Mouse (Mus musculus): ENCODE results near the gene Vmn1r103.
"Not testable (repeated sequence)": the region's sequence is repeated elsewhere in the genome, so short reads cannot be mapped to it uniquely, and the experiment has no call there.

Vmn1r103 gene

GRCm38 (mm10) chr7:20510434-20510833, at the start of gene Vmn1r103:
Vmn1r103 (minus strand) TSS chr7:20510534.
- DNase-seq (ENCODE audit: low spot score): not testable (repeated sequence)

- not testable (repeated sequence) for DNase-seq (ENCODE audit: low spot score)
These were observed 35.3 kb upstream of the Vmn1r103 start, which contains the start of gene Gm5726 for GRCm38 (mm10) chr7:20545657-20546056. Gm5726 (minus strand) TSS chr7:20545757.

GRCm38 (mm10) chr7:20533537-20533936, 23.2 kb upstream of the Vmn1r103 start, which contains the start of gene Vmn1r104:
Vmn1r104 (plus strand) TSS chr7:20533837.
- DNase-seq (ENCODE audit: low spot score): not testable (repeated sequence)

- DNase-seq (ENCODE audit: low spot score): not testable (repeated sequence)
These were observed 35.5 kb downstream of the Vmn1r103 start, which contains the start of gene Gm10670 for GRCm38 (mm10) chr7:20474825-20475224. Gm10670 (minus strand) TSS chr7:20474925.
